Mouse (Mus musculus): Measurements from ENCODE around the gene Mfsd14b. TPM values are rescaled to one million over a fixed set of nuclear protein-coding genes. Genes with fewer than 3 reads are reported as not detected.
A peak's percentile ranks its signal among the peaks of the same experiment; 100 is the strongest.

Gene Mfsd14b
- polyA plus RNA-seq (2015; fragmentation: Nextera tagmentation; extraction: Ambion mirVana) = 27.4 and 31.3 TPM in 2 replicates

GRCm38 (mm10) chr13:65112459-65113110 lies at the start of gene Mfsd14b:
Mfsd14b (minus strand) TSS chr13:65112975.
- ATAC-seq = peak; percentile 99
- no peaks in the 10 kb centered on the region for H3K27me3 ChIP-seq
- H3K27ac ChIP-seq = peak within 1 kb of the TSS; percentile 83
- H3K36me3 ChIP-seq = no peaks in the 10 kb centered on the region
- peaks cover 20% of the 10 kb centered on the region for H3K4me1 ChIP-seq (replicated peaks)
- H3K9ac ChIP-seq (replicated peaks) = peak within 1 kb of the TSS; percentile 92
- H3K9me3 ChIP-seq = no peaks in the 10 kb centered on the region; the same call in 1 of the 2 replicates
- WGBS = under 1% methylated on average over 60 of the region's 60 CpGs
- peak within 1 kb of the TSS; percentile 79 for H3K4me2 ChIP-seq (replicated peaks)
- peak within 1 kb of the TSS; percentile 82 for H3K4me3 ChIP-seq (replicated peaks)

- H3K4me2 ChIP-seq (replicated peaks) = no peak within 1 kb of the TSS
- peaks cover 9% of the 10 kb centered on the region; the same call in 1 of the 2 replicates for H3K9me3 ChIP-seq
- H3K27ac ChIP-seq = no peak within 1 kb of the TSS
- H3K27me3 ChIP-seq = no peaks in the 10 kb centered on the region
- H3K4me1 ChIP-seq (replicated peaks) = no peaks in the 10 kb centered on the region
- H3K4me3 ChIP-seq (replicated peaks) = no peak within 1 kb of the TSS
- H3K9ac ChIP-seq (replicated peaks) = no peak within 1 kb of the TSS
- no peak for ATAC-seq
- WGBS = 82% methylated on average over 1 of the region's 1 CpGs
- H3K36me3 ChIP-seq = no peaks in the 10 kb centered on the region
Measured at GRCm38 (mm10) chr13:65149940-65150339, 37.2 kb upstream of the Mfsd14b start, which contains the start of gene Olfr466. Olfr466 (plus strand) TSS chr13:65150240.

- no peaks in the 10 kb centered on the region for H3K9me3 ChIP-seq
- H3K9ac ChIP-seq (replicated peaks) = no peak within 1 kb of the TSS
- no peak for ATAC-seq
- H3K4me1 ChIP-seq (replicated peaks) = no peaks in the 10 kb centered on the region
- no peak within 1 kb of the TSS for H3K27ac ChIP-seq
- WGBS = 85% methylated on average over 4 of the region's 4 CpGs
- no peak within 1 kb of the TSS for H3K4me3 ChIP-seq (replicated peaks)
- no peaks in the 10 kb centered on the region for H3K27me3 ChIP-seq
- no peak within 1 kb of the TSS for H3K4me2 ChIP-seq (replicated peaks)
- H3K36me3 ChIP-seq = no peaks in the 10 kb centered on the region
Measured at GRCm38 (mm10) chr13:65137789-65138188, 25.0 kb upstream of the Mfsd14b start, which contains the start of gene Olfr465-ps1. Olfr465-ps1 (plus strand) TSS chr13:65138089.

GRCm38 (mm10) chr13:65127063-65127847 lies 14.5 kb upstream of the Mfsd14b start:
- no peaks in the 10 kb centered on the region for H3K4me1 ChIP-seq (replicated peaks)
- 0 out of 2 replicates have a peak, but pooled peaks cover 3% of the 10 kb centered on the region for H3K9me3 ChIP-seq
- no peaks in the 10 kb centered on the region for H3K27me3 ChIP-seq
- no peak for ATAC-seq
- no peak overlapping the region for H3K4me2 ChIP-seq (replicated peaks)
- no peak overlapping the region for H3K27ac ChIP-seq
- H3K4me3 ChIP-seq (replicated peaks) = no peak overlapping the region
- H3K36me3 ChIP-seq = no peaks in the 10 kb centered on the region
- no peak overlapping the region for H3K9ac ChIP-seq (replicated peaks)
- 70% methylated on average over 3 of the region's 3 CpGs for WGBS

- H3K9ac ChIP-seq (replicated peaks) = no peak overlapping the region
- no peaks in the 10 kb centered on the region for H3K27me3 ChIP-seq
- H3K27ac ChIP-seq = no peak overlapping the region
- no peaks in the 10 kb centered on the region for H3K36me3 ChIP-seq
- H3K4me3 ChIP-seq (replicated peaks) = no peak overlapping the region
- no peaks in the 10 kb centered on the region for H3K4me1 ChIP-seq (replicated peaks)
- H3K9me3 ChIP-seq = peaks cover 3% of the 10 kb centered on the region; the same call in 1 of the 2 replicates
- WGBS = 88% methylated on average over 1 of the region's 1 CpGs
- H3K4me2 ChIP-seq (replicated peaks) = no peak overlapping the region
- no peak for ATAC-seq
Measured at GRCm38 (mm10) chr13:65122111-65122510, 9.3 kb upstream of the Mfsd14b start.

GRCm38 (mm10) chr13:65120984-65121383 lies 8.2 kb upstream of the Mfsd14b start:
- no peak overlapping the region for H3K4me2 ChIP-seq (replicated peaks)
- H3K9me3 ChIP-seq = peaks cover 3% of the 10 kb centered on the region; the same call in 1 of the 2 replicates
- H3K36me3 ChIP-seq = no peaks in the 10 kb centered on the region
- 76% methylated on average over 3 of the region's 3 CpGs for WGBS
- H3K27me3 ChIP-seq = no peaks in the 10 kb centered on the region
- no peaks in the 10 kb centered on the region for H3K4me1 ChIP-seq (replicated peaks)
- H3K27ac ChIP-seq = no peak overlapping the region
- no peak for ATAC-seq
- H3K4me3 ChIP-seq (replicated peaks) = no peak overlapping the region
- H3K9ac ChIP-seq (replicated peaks) = no peak overlapping the region

- Histone ChIP-seq H3K4me2 (replicated peaks) (peak overlapping the region; percentile 79), H3K9ac (replicated peaks) (peak overlapping the region; percentile 92), H3K27me3 (no peaks in the 10 kb centered on the region), H3K4me1 (replicated peaks) (peaks cover 20% of the 10 kb centered on the region), H3K4me3 (replicated peaks) (peak overlapping the region; percentile 82), H3K9me3 (no peaks in the 10 kb centered on the region), H3K27ac (peak overlapping the region; percentile 83), H3K36me3 (no peaks in the 10 kb centered on the region)
- WGBS = 64% methylated on average over 3 of the region's 3 CpGs
- peak; percentile 67 for ATAC-seq
Measured at GRCm38 (mm10) chr13:65113239-65113638, 464 bp upstream of the Mfsd14b start.

- WGBS = 1% methylated on average over 5 of the region's 5 CpGs
Measured at GRCm38 (mm10) chr13:65111961-65112360, 814 bp downstream of the Mfsd14b start.

GRCm38 (mm10) chr13:65101232-65101631 lies 11.5 kb downstream of the Mfsd14b start:
- Histone ChIP-seq H3K4me1 (replicated peaks) (no peaks in the 10 kb centered on the region), H3K9ac (replicated peaks) (no peak overlapping the region), H3K4me3 (replicated peaks) (no peak overlapping the region), H3K36me3 (peaks cover 27% of the 10 kb centered on the region), H3K9me3 (peaks cover 35% of the 10 kb centered on the region), H3K27me3 (no peaks in the 10 kb centered on the region), H3K4me2 (replicated peaks) (no peak overlapping the region), H3K27ac (no peak overlapping the region)
- ATAC-seq = no peak
- 97% methylated on average over 3 of the region's 3 CpGs for WGBS

More at GRCm38 (mm10) chr13:65111961-65112360, 814 bp downstream of the Mfsd14b start:
- Histone ChIP-seq H3K9me3 (no peaks in the 10 kb centered on the region; the same call in 1 of the 2 replicates), H3K4me2 (replicated peaks) (peak overlapping the region; percentile 79), H3K27ac (peak overlapping the region; percentile 83; the same call in 1 of the 2 replicates), H3K4me3 (replicated peaks) (peak overlapping the region; percentile 82), H3K9ac (replicated peaks) (peak overlapping the region; percentile 92), H3K4me1 (replicated peaks) (peaks cover 20% of the 10 kb centered on the region), H3K36me3 (no peaks in the 10 kb centered on the region), H3K27me3 (no peaks in the 10 kb centered on the region)
- 0 out of 2 replicates have a peak, but pooled peaks have one; percentile 7 for ATAC-seq

- Histone ChIP-seq H3K27ac (no peak overlapping the region), H3K4me1 (replicated peaks) (no peaks in the 10 kb centered on the region), H3K36me3 (peaks cover 32% of the 10 kb centered on the region), H3K4me2 (replicated peaks) (no peak overlapping the region), H3K27me3 (no peaks in the 10 kb centered on the region), H3K9ac (replicated peaks) (no peak overlapping the region), H3K4me3 (replicated peaks) (no peak overlapping the region), H3K9me3 (peaks cover 35% of the 10 kb centered on the region)
- ATAC-seq = no peak
- 94% methylated on average over 9 of the region's 9 CpGs for WGBS
Measured at GRCm38 (mm10) chr13:65100678-65101077, 12.1 kb downstream of the Mfsd14b start.

GRCm38 (mm10) chr13:65097018-65097417 lies 15.8 kb downstream of the Mfsd14b start:
- H3K9ac ChIP-seq (replicated peaks) = no peak overlapping the region
- no peaks in the 10 kb centered on the region for H3K4me1 ChIP-seq (replicated peaks)
- H3K9me3 ChIP-seq = peaks cover 22% of the 10 kb centered on the region
- H3K36me3 ChIP-seq = peaks cover 43% of the 10 kb centered on the region
- no peaks in the 10 kb centered on the region for H3K27me3 ChIP-seq
- no peak overlapping the region for H3K4me3 ChIP-seq (replicated peaks)
- no peak for ATAC-seq
- no peak overlapping the region for H3K4me2 ChIP-seq (replicated peaks)
- no peak overlapping the region for H3K27ac ChIP-seq

GRCm38 (mm10) chr13:65095923-65096322 lies 16.9 kb downstream of the Mfsd14b start:
- ATAC-seq = no peak
- Histone ChIP-seq H3K4me2 (replicated peaks) (no peak overlapping the region), H3K27ac (no peak overlapping the region), H3K9ac (replicated peaks) (no peak overlapping the region), H3K9me3 (peaks cover 15% of the 10 kb centered on the region), H3K27me3 (no peaks in the 10 kb centered on the region), H3K4me1 (replicated peaks) (no peaks in the 10 kb centered on the region), H3K4me3 (replicated peaks) (no peak overlapping the region), H3K36me3 (peaks cover 43% of the 10 kb centered on the region)
- WGBS = 94% methylated on average over 4 of the region's 4 CpGs
